Mouse (Mus musculus) brain, embryonic 18.5 days (tissue): ENCODE data around the gene Clta.
A peak's percentile ranks its signal among the peaks of the same experiment; 100 is the strongest.

Experiments
- DNase-seq: peaks from one replicate; pipeline ENCODE4 v3.0.0-alpha.2; 2012; ENCODE audit warnings: low read depth, low spot score

The Clta gene

GRCm38 (mm10) chr4:44072146-44072872, 68.1 kb downstream of the Clta start:
- DNase-seq: peak; percentile 70

GRCm38 (mm10) chr4:44072873-44073441, 68.7 kb downstream of the Clta start:
- DNase-seq: no peak

DNA sequence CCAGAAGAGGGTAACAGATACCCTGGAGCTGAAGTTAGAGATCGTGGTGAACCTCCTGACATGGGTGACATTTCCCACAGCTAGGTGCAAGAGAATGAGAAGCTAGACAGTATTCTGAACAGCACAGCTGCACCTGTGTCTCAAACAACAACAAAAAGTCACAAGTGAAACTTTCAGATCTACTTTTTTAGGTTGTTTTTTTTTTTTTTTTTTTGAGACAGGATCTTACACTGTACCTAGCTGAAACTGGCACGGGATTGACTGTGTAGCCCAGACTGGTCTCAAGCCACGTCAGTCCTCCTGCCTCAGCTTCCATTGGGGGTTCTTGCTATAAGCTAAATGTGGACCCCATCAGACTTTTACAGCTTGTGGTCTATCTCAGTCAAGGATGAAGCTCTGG, 69.5 kb downstream of the Clta start:
- DNase-seq: no peak

DNA sequence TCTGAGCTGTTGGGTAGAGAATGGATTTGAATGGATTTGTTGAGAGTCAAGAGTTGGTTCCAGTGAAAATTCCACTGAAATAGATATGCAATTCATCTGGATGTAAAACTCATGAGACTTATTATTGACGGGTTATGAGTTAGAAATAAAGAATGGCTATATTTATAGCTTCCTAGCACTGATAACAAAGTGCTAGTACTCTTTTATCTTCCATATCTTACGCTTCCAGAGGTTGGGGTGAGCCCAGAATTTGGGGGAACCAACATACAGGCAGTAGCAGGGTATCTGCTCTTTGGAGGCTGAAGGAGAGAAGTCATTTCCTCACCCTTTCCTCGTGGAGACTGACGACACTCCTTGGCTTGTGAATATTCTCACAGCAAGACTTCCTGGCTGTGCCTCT, 70.2 kb downstream of the Clta start:
- no peak for DNase-seq

- DNase-seq: no peak
Measured at GRCm38 (mm10) chr4:44078358-44078933, 74.2 kb downstream of the Clta start.
